38 mouse cellular contexts compared by ENCODE assay signal in the genomic region with DNA sequence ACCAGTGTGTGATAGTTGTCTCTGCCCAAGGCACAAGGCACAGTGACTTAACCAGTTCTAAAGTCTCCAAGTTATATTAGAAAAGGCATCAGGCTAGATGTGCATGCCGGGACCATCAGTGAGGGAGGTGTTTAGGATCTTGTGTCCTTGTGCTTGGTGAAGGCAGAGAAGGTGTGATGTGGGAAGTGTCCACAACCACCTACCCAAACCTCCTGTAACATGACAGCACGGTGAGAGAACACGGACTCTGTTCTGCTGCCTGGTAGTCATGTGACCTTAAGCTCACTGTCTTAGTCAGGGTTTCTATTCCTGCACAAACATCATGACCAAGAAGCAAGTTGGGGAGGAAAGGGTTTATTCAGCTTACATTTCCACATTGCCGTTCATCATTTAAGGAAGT. TPM values are rescaled to one million over a fixed set of nuclear protein-coding genes. Genes with fewer than 3 reads are reported as not detected.
A peak's percentile ranks its signal among the peaks of the same experiment; 100 is the strongest.
DNase-seq lines count a peak whose midpoint lies in the region; ATAC-seq and TF ChIP-seq lines count a peak whose summit lies in the region.
"Had no signal": no experiment of that assay in that cellular context is flagged by ENCODE, and none has a peak within 500 bp of the region (broad histone marks: within the 10 kb centered on the region; RNA-seq: fewer than 3 reads in every experiment).

No protein-coding gene starts in this region.

- in situ Hi-C loops in CH12.LX (cut with MboI; ENCODE audit: low pct_ligation_motif_present, low pct_unique_long_range_greater_than_20kb, low sequenced_read_pairs): no loop called here

- peaks cover 41% of the 10 kb centered on the region for H3K36me3 ChIP-seq in heart, embryonic 10.5 days
- H3K36me3 ChIP-seq in heart, embryonic 15.5 days: peaks cover 9% of the 10 kb centered on the region
- peaks cover 0 to 19% of the 10 kb centered on the region in 2 experiments for H3K36me3 ChIP-seq in CH12.LX (replicated peaks in 1 of 2; ENCODE audit: control insufficient read depth in 1 of 2, insufficient read depth in 1 of 2, low read length in 1 of 2)
- peaks cover 0 to 47% of the 10 kb centered on the region in 2 experiments; a peak in 2 of 4 replicates for H3K36me3 ChIP-seq in MEL (ENCODE audit: control insufficient read depth in 1 of 2, insufficient read depth in 2 of 2, low read length in 2 of 2)
- H3K36me3 ChIP-seq in hindbrain, embryonic 13.5 days: no peaks in the 10 kb centered on the region
- H3K36me3 ChIP-seq: intestine, embryonic 15.5 days; limb, embryonic 13.5 days; lung, embryonic 15.5 days; midbrain, embryonic 12.5 days; neural tube, embryonic 13.5 days had no signal

- no peaks in the 10 kb centered on the region for H3K27me3 ChIP-seq in heart, embryonic 10.5 days (ENCODE audit: insufficient read depth, poor library complexity, severe bottlenecking)
- H3K27me3 ChIP-seq in heart, embryonic 15.5 days: no peaks in the 10 kb centered on the region
- H3K27me3 ChIP-seq in CH12.LX (replicated peaks) (no peaks in the 10 kb centered on the region), MEL (ENCODE audit: control insufficient read depth in 1 of 2, insufficient read depth in 2 of 2, low read length in 2 of 2) (no peaks in the 10 kb centered on the region)
- no peaks in the 10 kb centered on the region for H3K27me3 ChIP-seq in hindbrain, embryonic 13.5 days
- H3K27me3 ChIP-seq: forebrain, embryonic 13.5 days; intestine, embryonic 15.5 days; limb, embryonic 13.5 days; lung, embryonic 15.5 days; midbrain, embryonic 12.5 days; neural tube, embryonic 13.5 days had no signal

- no peak for TF ChIP-seq RAD21 in CH12.LX (IDR thresholded peaks at IDR 0.05; ENCODE audit: low read depth, low read length)
- TF ChIP-seq RAD21 in MEL (IDR thresholded peaks at IDR 0.05; ENCODE audit: low read depth, low read length): no peak

- peak overlapping the region; percentile 91 for H3K27ac ChIP-seq in heart, embryonic 10.5 days
- peak overlapping the region; percentile 98 for H3K27ac ChIP-seq in heart, embryonic 15.5 days
- H3K27ac ChIP-seq in CH12.LX (ENCODE audit: insufficient read depth, low read depth) (0 out of 2 replicates have a peak overlapping the region, but pooled peaks have one; percentile 2), MEL (ENCODE audit: control insufficient read depth, low read depth, low read length) (no peak overlapping the region)
- no peak overlapping the region for H3K27ac ChIP-seq in hindbrain, embryonic 13.5 days
- H3K27ac ChIP-seq: forebrain, embryonic 13.5 days; hindbrain, postnatal 0 days; intestine, embryonic 15.5 days; layer of hippocampus, adult 2 months; limb, embryonic 13.5 days; liver, embryonic 14.5 days; lung, embryonic 15.5 days; midbrain, embryonic 12.5 days; neural tube, embryonic 13.5 days had no signal

- peaks cover 54% of the 10 kb centered on the region for H3K4me1 ChIP-seq in heart, embryonic 10.5 days
- H3K4me1 ChIP-seq in heart, embryonic 15.5 days (replicated peaks): peaks cover 42% of the 10 kb centered on the region
- H3K4me1 ChIP-seq in CH12.LX (ENCODE audit: control insufficient read depth in 1 of 2, insufficient read depth in 2 of 2) (peaks cover 37 to 38% of the 10 kb centered on the region in 2 experiments), MEL (ENCODE audit: control insufficient read depth in 1 of 2, insufficient read depth in 2 of 2, low read length in 2 of 2) (peaks cover 37 to 62% of the 10 kb centered on the region in 2 experiments)
- H3K4me1 ChIP-seq in hindbrain, embryonic 13.5 days (replicated peaks): no peaks in the 10 kb centered on the region; the same call in 1 of the 2 replicates
- H3K4me1 ChIP-seq: forebrain, embryonic 13.5 days; midbrain, embryonic 12.5 days; neural tube, embryonic 13.5 days had no signal

- no peak for TF ChIP-seq POLR2A in CH12.LX (IDR thresholded peaks at IDR 0.05; ENCODE audit: low read depth, low read length)
- no peak for TF ChIP-seq POLR2A in MEL (IDR thresholded peaks at IDR 0.05; ENCODE audit: control insufficient read depth in 1 of 2, insufficient read depth in 1 of 2, low read depth in 1 of 2, low read length in 2 of 2, poor library complexity in 1 of 2)

- H3K9ac ChIP-seq in heart, embryonic 15.5 days: peak overlapping the region; percentile 77
- peak overlapping the region; percentile 6; the same call in 1 of the 2 replicates for H3K9ac ChIP-seq in CH12.LX (ENCODE audit: insufficient read depth, low read depth)
- H3K9ac ChIP-seq in MEL (ENCODE audit: control insufficient read depth, low read depth, low read length, poor library complexity, severe bottlenecking): no peak overlapping the region
- no peak overlapping the region for H3K9ac ChIP-seq in hindbrain, embryonic 13.5 days
- H3K9ac ChIP-seq: forebrain, embryonic 13.5 days; intestine, embryonic 15.5 days; limb, embryonic 13.5 days; liver, embryonic 14.5 days; lung, embryonic 15.5 days; midbrain, embryonic 12.5 days; neural tube, embryonic 13.5 days had no signal

- H3K4me2 ChIP-seq in heart, embryonic 15.5 days: peak overlapping the region; percentile 60
- no peak overlapping the region for H3K4me2 ChIP-seq in CH12.LX (ENCODE audit: insufficient read depth, low read depth, poor library complexity, severe bottlenecking)
- H3K4me2 ChIP-seq in hindbrain, embryonic 13.5 days: no peak overlapping the region
- H3K4me2 ChIP-seq: forebrain, embryonic 13.5 days; intestine, embryonic 15.5 days; limb, embryonic 13.5 days; lung, embryonic 15.5 days; midbrain, embryonic 12.5 days; neural tube, embryonic 13.5 days had no signal

- no peak for ATAC-seq in heart, embryonic 15.5 days (replicated peaks; ENCODE audit: insufficient number of reproducible peaks, insufficient read depth, low FRiP score, low read depth)
- no peak for ATAC-seq in hindbrain, embryonic 13.5 days (ENCODE audit: low FRiP score)
- ATAC-seq: forebrain, embryonic 13.5 days; hindbrain, postnatal 0 days; intestine, embryonic 15.5 days had no signal

- no peaks in the 10 kb centered on the region for H3K9me3 ChIP-seq in heart, embryonic 10.5 days
- no peaks in the 10 kb centered on the region for H3K9me3 ChIP-seq in heart, embryonic 15.5 days (replicated peaks)
- no peaks in the 10 kb centered on the region for H3K9me3 ChIP-seq in CH12.LX (replicated peaks; ENCODE audit: low read length)
- H3K9me3 ChIP-seq in MEL (replicated peaks; ENCODE audit: insufficient read depth, low read length): no peaks in the 10 kb centered on the region
- no peaks in the 10 kb centered on the region for H3K9me3 ChIP-seq in hindbrain, embryonic 13.5 days
- H3K9me3 ChIP-seq: forebrain, embryonic 13.5 days; intestine, embryonic 15.5 days; limb, embryonic 13.5 days; lung, embryonic 15.5 days; midbrain, embryonic 12.5 days; neural tube, embryonic 13.5 days had no signal

- TF ChIP-seq EP300 in CH12.LX (IDR thresholded peaks at IDR 0.05; ENCODE audit: low read length) (no peak), MEL (IDR thresholded peaks at IDR 0.05; ENCODE audit: low read depth in 1 of 2, low read length in 2 of 2) (no peak)

- dilution Hi-C loops in CH12.LX (cut with MboI; ENCODE audit: extremely low pct_ligation_motif_present, extremely low pct_unique_long_range_greater_than_20kb, low sequenced_read_pairs): no loop called here

- H3K4me3 ChIP-seq in heart, embryonic 10.5 days: peak overlapping the region; percentile 65
- H3K4me3 ChIP-seq in heart, embryonic 15.5 days: peak overlapping the region; percentile 65
- H3K4me3 ChIP-seq in CH12.LX (replicated peaks in 1 of 3; ENCODE audit: low read depth in 2 of 3, low read length in 2 of 3, poor library complexity in 1 of 3): peak overlapping the region in 1 of 3 experiments; percentile 14
- H3K4me3 ChIP-seq in MEL (ENCODE audit: control insufficient read depth in 1 of 2, insufficient read depth in 1 of 2, low read depth in 2 of 2, low read length in 2 of 2): no peak overlapping the region
- H3K4me3 ChIP-seq in hindbrain, embryonic 13.5 days: no peak overlapping the region
- H3K4me3 ChIP-seq: forebrain, embryonic 13.5 days; intestine, embryonic 15.5 days; layer of hippocampus, adult 2 months; limb, embryonic 13.5 days; lung, embryonic 15.5 days; midbrain, embryonic 12.5 days; neural tube, embryonic 13.5 days had no signal

- 54% methylated on average over 4 of the region's 4 CpGs for WGBS in heart, embryonic 10.5 days
- 39% methylated on average over 4 of the region's 4 CpGs for WGBS in heart, embryonic 15.5 days
- 90% methylated on average over 4 of the region's 4 CpGs for WGBS in hindbrain, embryonic 13.5 days

- no peak for TF ChIP-seq CTCF in CH12.LX (conservative IDR thresholded peaks at IDR 0.05 in 1 of 2, IDR thresholded peaks at IDR 0.05 in 1 of 2; ENCODE audit: low read depth in 2 of 2, low read length in 2 of 2)
- TF ChIP-seq CTCF in MEL (IDR thresholded peaks at IDR 0.05 in 2 of 3, conservative IDR thresholded peaks at IDR 0.05 in 1 of 3; ENCODE audit: control insufficient read depth in 1 of 3, insufficient read depth in 1 of 3, low read depth in 2 of 3, low read length in 3 of 3, poor library complexity in 1 of 3, severe bottlenecking in 1 of 3): no peak

- DNase-seq in heart, embryonic 10.5 days (ENCODE audit: low spot score): peak; percentile 70
- DNase-seq in heart, adult 9 months (ENCODE audit: low spot score in 2 of 2): no peak
- no peak for DNase-seq in heart, adult 8-10 months (ENCODE audit: low spot score)
- DNase-seq in CH12.LX (ENCODE audit: extremely low read depth) (no peak), MEL (ENCODE audit: low read depth, low spot score) (no peak)
- no peak for DNase-seq in thymus, postnatal 4 days
- DNase-seq: adrenal gland, adult 8-10 months; B cell, adult 2 months; cerebellum, adult 9-10 months; cerebellum, postnatal 36 days; kidney, adult 2 months; kidney, postnatal 36 days had no signal

- no peaks in the 10 kb centered on the region for H3K79me2 ChIP-seq in CH12.LX (replicated peaks; ENCODE audit: control insufficient read depth, extremely low read depth, insufficient read depth, poor library complexity, severe bottlenecking)
- no peaks in the 10 kb centered on the region; the same call in 1 of the 2 replicates for H3K79me2 ChIP-seq in MEL (ENCODE audit: control insufficient read depth, insufficient read depth, low read length, poor library complexity)

RNA-seq across cellular contexts. Expression of gene Popdc2, which starts 4.2 kb away (rescaled TPM):
- polyA plus RNA-seq in heart, embryonic 10.5 days (2016; fragmentation: Nextera tagmentation; extraction: Ambion mirVana): 230 and 378 TPM in 2 replicates
- 327 and 350 TPM in 2 replicates for polyA plus RNA-seq in heart, embryonic 15.5 days (2015; fragmentation: Nextera tagmentation; extraction: Ambion mirVana)
- 100 to 1,000 TPM; 451 to 631 (median 553) TPM for total RNA-seq in heart, adult 8-10 months (2022)
- total RNA-seq in CH12.LX (2012; rRNA removed) (1.0 and 3.6 TPM in 2 replicates), CH12.LX (2014; rRNA removed) (0.17 and 0.30 TPM in 2 replicates), MEL (2012; rRNA removed) (15.2 and 17.5 TPM in 2 replicates)
- polyA plus RNA-seq in CH12.LX (2012; ENCODE audit: insufficient read length, low read depth) (0.35 and 1.1 TPM in 2 replicates), MEL (2012; ENCODE audit: insufficient read depth in 1 of 2, insufficient read length in 2 of 2, low read depth in 1 of 2, low replicate concordance in 2 of 2, missing spikeins in 1 of 2) (10 to 100 TPM in 1 of 2 experiments, not detected in 1; 45.4 TPM)
- 0.49 and 0.61 TPM in 2 replicates for polyA plus RNA-seq in hindbrain, embryonic 13.5 days (2015; fragmentation: Nextera tagmentation; extraction: Ambion mirVana)

RNA-seq across cellular contexts. Expression of gene Gm21987, which starts 19.4 kb away (rescaled TPM):
- polyA plus RNA-seq in heart, embryonic 10.5 days (2016; fragmentation: Nextera tagmentation; extraction: Ambion mirVana): 1.3 and 4.6 TPM in 2 replicates
- 3.2 and 4.1 TPM in 2 replicates for polyA plus RNA-seq in heart, embryonic 15.5 days (2015; fragmentation: Nextera tagmentation; extraction: Ambion mirVana)
- total RNA-seq in heart, adult 8-10 months (2022): not detected
- 0.42 TPM in 1 of 2 replicates, not detected in the other for total RNA-seq in CH12.LX (2012; rRNA removed)
- not detected in 2 replicates for total RNA-seq in CH12.LX (2014; rRNA removed)
- polyA plus RNA-seq in CH12.LX (2012; ENCODE audit: insufficient read length, low read depth): 0.87 TPM in 1 of 2 replicates, not detected in the other
- total RNA-seq in MEL (2012; rRNA removed): not detected in 2 replicates
- polyA plus RNA-seq in MEL (2012; ENCODE audit: insufficient read depth in 1 of 2, insufficient read length in 2 of 2, low read depth in 1 of 2, low replicate concordance in 2 of 2, missing spikeins in 1 of 2): not detected
- polyA plus RNA-seq in hindbrain, embryonic 13.5 days (2015; fragmentation: Nextera tagmentation; extraction: Ambion mirVana): not detected in 2 replicates
- total RNA-seq: adrenal gland, postnatal 4 days; ES-E14; gastrocnemius, adult 18-20 months; gastrocnemius, postnatal 4 days; hindbrain, postnatal 0 days; layer of hippocampus, adult 2 months; layer of hippocampus, postnatal 14 days; left cerebral cortex, adult 8-10 months; left cerebral cortex, postnatal 36 days; megakaryocyte progenitor cell, adult 5-6 weeks; midbrain, postnatal 0 days had no signal
- polyA plus RNA-seq: forebrain, embryonic 13.5 days; hindbrain, embryonic 11.5 days; hindbrain, postnatal 0 days; kidney, adult 2 months; kidney, embryonic 16.5 days; limb, embryonic 13.5 days; liver, embryonic 14.5 days; lung, embryonic 15.5 days; midbrain, embryonic 12.5 days; midbrain, postnatal 0 days; neural tube, embryonic 13.5 days; small intestine, adult 2 months; stomach, embryonic 14.5 days; testis, adult 2 months; urinary bladder, adult 2 months had no signal

RNA-seq across cellular contexts. Expression of gene Cox17, which starts 19.4 kb away (rescaled TPM):
- 287 and 339 TPM in 2 replicates for polyA plus RNA-seq in heart, embryonic 10.5 days (2016; fragmentation: Nextera tagmentation; extraction: Ambion mirVana)
- 224 and 350 TPM in 2 replicates for polyA plus RNA-seq in heart, embryonic 15.5 days (2015; fragmentation: Nextera tagmentation; extraction: Ambion mirVana)
- total RNA-seq in heart, adult 8-10 months (2022): 100 to 1,000 TPM; 269 to 387 (median 331) TPM
- total RNA-seq in CH12.LX (2012; rRNA removed) (643 and 706 TPM in 2 replicates), CH12.LX (2014; rRNA removed) (410 and 438 TPM in 2 replicates), MEL (2012; rRNA removed) (293 and 295 TPM in 2 replicates)
- polyA plus RNA-seq in CH12.LX (2012; ENCODE audit: insufficient read length, low read depth) (533 and 622 TPM in 2 replicates), MEL (2012; ENCODE audit: insufficient read depth in 1 of 2, insufficient read length in 2 of 2, low read depth in 1 of 2, low replicate concordance in 2 of 2, missing spikeins in 1 of 2) (100 to 1,000 TPM in 1 of 2 experiments, not detected in 1; 269 TPM)
- 98.7 and 106 TPM in 2 replicates for polyA plus RNA-seq in hindbrain, embryonic 13.5 days (2015; fragmentation: Nextera tagmentation; extraction: Ambion mirVana)

RNA-seq across cellular contexts. Expression of gene Maats1, which starts 24.3 kb away (rescaled TPM):
- 0.06 and 0.12 TPM in 2 replicates for polyA plus RNA-seq in heart, embryonic 10.5 days (2016; fragmentation: Nextera tagmentation; extraction: Ambion mirVana)
- 0.10 and 0.13 TPM in 2 replicates for polyA plus RNA-seq in heart, embryonic 15.5 days (2015; fragmentation: Nextera tagmentation; extraction: Ambion mirVana)
- total RNA-seq in heart, adult 8-10 months (2022): not detected
- total RNA-seq in CH12.LX (2012; rRNA removed) (3.9 TPM in 2 replicates), CH12.LX (2014; rRNA removed) (1.7 and 1.9 TPM in 2 replicates), MEL (2012; rRNA removed) (0.10 TPM in 1 of 2 replicates, not detected in the other)
- polyA plus RNA-seq in CH12.LX (2012; ENCODE audit: insufficient read length, low read depth) (2.0 and 2.9 TPM in 2 replicates), MEL (2012; ENCODE audit: insufficient read depth in 1 of 2, insufficient read length in 2 of 2, low read depth in 1 of 2, low replicate concordance in 2 of 2, missing spikeins in 1 of 2) (under 1 TPM in 1 of 2 experiments, not detected in 1; 0.03 TPM)
- 0.74 and 1.8 TPM in 2 replicates for polyA plus RNA-seq in hindbrain, embryonic 13.5 days (2015; fragmentation: Nextera tagmentation; extraction: Ambion mirVana)
- total RNA-seq: gastrocnemius, adult 18-20 months; megakaryocyte progenitor cell, adult 5-6 weeks had no signal
- polyA plus RNA-seq: stomach, embryonic 14.5 days had no signal

Comparison
In these comparisons a context has a peak if more than half of its experiments do, and no peak if none do; other contexts are left out.
1. H3K27ac ChIP-seq: peak in heart, embryonic 10.5 days (single experiment), heart, embryonic 15.5 days (single experiment) and CH12.LX (single experiment); none in MEL (single experiment) and hindbrain, embryonic 13.5 days (single experiment).
2. H3K4me3 ChIP-seq: peak in heart, embryonic 10.5 days (single experiment) and heart, embryonic 15.5 days (single experiment); none in MEL (0 of 2) and hindbrain, embryonic 13.5 days (single experiment).
3. H3K9ac ChIP-seq: peak in heart, embryonic 15.5 days (single experiment) and CH12.LX (single experiment); none in MEL (single experiment) and hindbrain, embryonic 13.5 days (single experiment).